ENCODE assay signal across 20 mouse cellular contexts in genomic region chr2:153179126-153179860, GRCm38 (mm10). TPM values are rescaled to one million over a fixed set of nuclear protein-coding genes. Genes with fewer than 3 reads are reported as not detected.
DNase-seq lines count a peak whose midpoint lies in the region; ATAC-seq and TF ChIP-seq lines count a peak whose summit lies in the region.
"Had no signal": no experiment of that assay in that cellular context is flagged by ENCODE, and none has a peak within 500 bp of the region (broad histone marks: within the 10 kb centered on the region; RNA-seq: fewer than 3 reads in every experiment).

No protein-coding gene starts in this region.

- 78% methylated on average over 10 of the region's 10 CpGs for WGBS in intestine, embryonic 15.5 days
- 75% methylated on average over 10 of the region's 10 CpGs for whole genome bisulfite sequencing in intestine, embryonic 16.5 days
- 71% methylated on average over 10 of the region's 10 CpGs for WGBS in intestine, postnatal 0 days
- 93% methylated on average over 9 of the region's 10 CpGs for WGBS in macrophage (ENCODE audit: missing documents)
- 92% methylated on average over 10 of the region's 10 CpGs for WGBS in forebrain, embryonic 12.5 days
- 79% methylated on average over 10 of the region's 10 CpGs for WGBS in stomach, postnatal 0 days

- H3K4me1 ChIP-seq in intestine, embryonic 15.5 days (replicated peaks), result peaks cover 4% of the 10 kb centered on the region; the same call in 1 of the 2 replicates
- peaks cover 4% of the 10 kb centered on the region; the same call in 1 of the 2 replicates for H3K4me1 ChIP-seq in intestine, embryonic 16.5 days (ENCODE audit: control insufficient read depth, insufficient read depth, low read length)
- H3K4me1 ChIP-seq in intestine, postnatal 0 days (replicated peaks; ENCODE audit: control insufficient read depth, insufficient read depth, low read length), result no peaks in the 10 kb centered on the region
- no peaks in the 10 kb centered on the region for H3K4me1 ChIP-seq in forebrain, embryonic 12.5 days
- no peaks in the 10 kb centered on the region for H3K4me1 ChIP-seq in stomach, postnatal 0 days (replicated peaks; ENCODE audit: control insufficient read depth, insufficient read depth)
- H3K4me1 ChIP-seq: embryonic facial prominence, embryonic 15.5 days; heart, embryonic 15.5 days; limb, embryonic 13.5 days; midbrain, embryonic 10.5 days; neural tube, embryonic 13.5 days had no signal

- peaks cover 20% of the 10 kb centered on the region for H3K36me3 ChIP-seq in intestine, embryonic 15.5 days
- peaks cover 4% of the 10 kb centered on the region for H3K36me3 ChIP-seq in intestine, embryonic 16.5 days (ENCODE audit: control insufficient read depth, insufficient read depth, low read length)
- H3K36me3 ChIP-seq in intestine, postnatal 0 days (ENCODE audit: control insufficient read depth, insufficient read depth), result peaks cover 28% of the 10 kb centered on the region
- peaks cover 39% of the 10 kb centered on the region for H3K36me3 ChIP-seq in macrophage (ENCODE audit: inconsistent target)
- H3K36me3 ChIP-seq in forebrain, embryonic 12.5 days (replicated peaks), result peaks cover 41% of the 10 kb centered on the region
- H3K36me3 ChIP-seq in stomach, postnatal 0 days (ENCODE audit: control insufficient read depth, insufficient read depth, low read length), result peaks cover 10% of the 10 kb centered on the region

- TF ChIP-seq CTCF in intestine, postnatal 0 days (IDR thresholded peaks at IDR 0.05; ENCODE audit: low read depth), result no peak
- no peak for TF ChIP-seq CTCF in stomach, postnatal 0 days (IDR thresholded peaks at IDR 0.05; ENCODE audit: low read depth)

- H3K4me3 ChIP-seq in intestine, embryonic 15.5 days (replicated peaks), result no peak overlapping the region
- no peak overlapping the region for H3K4me3 ChIP-seq in intestine, embryonic 16.5 days (ENCODE audit: low read length)
- H3K4me3 ChIP-seq in intestine, postnatal 0 days (ENCODE audit: low read depth, low read length), result no peak overlapping the region
- no peak overlapping the region for H3K4me3 ChIP-seq in macrophage (ENCODE audit: inconsistent target)
- no peak overlapping the region for H3K4me3 ChIP-seq in forebrain, embryonic 12.5 days (replicated peaks)
- H3K4me3 ChIP-seq in stomach, postnatal 0 days (ENCODE audit: low read depth, low read length), result no peak overlapping the region
- H3K4me3 ChIP-seq: embryonic facial prominence, embryonic 15.5 days; gastrocnemius, adult 2 months; heart, embryonic 15.5 days; layer of hippocampus, adult 2 months; limb, embryonic 13.5 days; midbrain, embryonic 10.5 days; neural tube, embryonic 13.5 days had no signal

- no peak overlapping the region for H3K9ac ChIP-seq in intestine, embryonic 15.5 days
- H3K9ac ChIP-seq in intestine, embryonic 16.5 days (ENCODE audit: low read depth, low read length), result no peak overlapping the region
- no peak overlapping the region for H3K9ac ChIP-seq in intestine, postnatal 0 days (ENCODE audit: low read depth, low read length)
- H3K9ac ChIP-seq in forebrain, embryonic 12.5 days, result no peak overlapping the region
- no peak overlapping the region for H3K9ac ChIP-seq in stomach, postnatal 0 days (ENCODE audit: low read length)
- H3K9ac ChIP-seq: embryonic facial prominence, embryonic 15.5 days; heart, embryonic 15.5 days; limb, embryonic 13.5 days; neural tube, embryonic 13.5 days had no signal

- H3K27ac ChIP-seq in intestine, embryonic 15.5 days, result no peak overlapping the region
- H3K27ac ChIP-seq in intestine, embryonic 16.5 days (ENCODE audit: low read length), result no peak overlapping the region
- no peak overlapping the region for H3K27ac ChIP-seq in intestine, postnatal 0 days (ENCODE audit: low read depth, low read length)
- peak overlapping the region; percentile 52 for H3K27ac ChIP-seq in macrophage
- no peak overlapping the region for H3K27ac ChIP-seq in forebrain, embryonic 12.5 days
- no peak overlapping the region for H3K27ac ChIP-seq in stomach, postnatal 0 days (replicated peaks)
- H3K27ac ChIP-seq: embryonic facial prominence, embryonic 15.5 days; gastrocnemius, adult 2 months; heart, embryonic 15.5 days; layer of hippocampus, adult 2 months; limb, embryonic 13.5 days; midbrain, embryonic 10.5 days; neural tube, embryonic 13.5 days had no signal

- H3K27me3 ChIP-seq in intestine, embryonic 15.5 days (replicated peaks), result no peaks in the 10 kb centered on the region
- no peaks in the 10 kb centered on the region for H3K27me3 ChIP-seq in intestine, embryonic 16.5 days (replicated peaks; ENCODE audit: control insufficient read depth, insufficient read depth, low read length)
- H3K27me3 ChIP-seq in intestine, postnatal 0 days (replicated peaks; ENCODE audit: control insufficient read depth, insufficient read depth, low read length), result no peaks in the 10 kb centered on the region
- H3K27me3 ChIP-seq in forebrain, embryonic 12.5 days, result no peaks in the 10 kb centered on the region
- no peaks in the 10 kb centered on the region for H3K27me3 ChIP-seq in stomach, postnatal 0 days (ENCODE audit: control insufficient read depth, insufficient read depth, low read length)
- H3K27me3 ChIP-seq: embryonic facial prominence, embryonic 15.5 days; heart, embryonic 15.5 days; limb, embryonic 13.5 days; neural tube, embryonic 13.5 days; Patski had no signal

- H3K79me2 ChIP-seq in macrophage (ENCODE audit: inconsistent target), result peaks cover 56% of the 10 kb centered on the region

- no peaks in the 10 kb centered on the region for H3K9me3 ChIP-seq in intestine, embryonic 15.5 days
- H3K9me3 ChIP-seq in intestine, embryonic 16.5 days (ENCODE audit: control insufficient read depth, low read length), result no peaks in the 10 kb centered on the region
- no peaks in the 10 kb centered on the region for H3K9me3 ChIP-seq in intestine, postnatal 0 days (ENCODE audit: control insufficient read depth)
- H3K9me3 ChIP-seq in forebrain, embryonic 12.5 days, result no peaks in the 10 kb centered on the region
- H3K9me3 ChIP-seq in stomach, postnatal 0 days (ENCODE audit: control insufficient read depth, low read length), result no peaks in the 10 kb centered on the region
- H3K9me3 ChIP-seq: embryonic facial prominence, embryonic 15.5 days; heart, embryonic 15.5 days; limb, embryonic 13.5 days; midbrain, embryonic 10.5 days; neural tube, embryonic 13.5 days had no signal

- no peak for TF ChIP-seq EP300 in stomach, postnatal 0 days (optimal IDR thresholded peaks at IDR 0.05)

- peak; percentile 23; the same call in 1 of the 2 replicates for ATAC-seq in intestine, embryonic 15.5 days
- ATAC-seq in intestine, embryonic 16.5 days, result no peak
- ATAC-seq in intestine, postnatal 0 days, result peak; percentile 35; the same call in 1 of the 2 replicates
- ATAC-seq in forebrain, embryonic 12.5 days (ENCODE audit: low FRiP score), result no peak
- no peak for ATAC-seq in stomach, postnatal 0 days (ENCODE audit: low FRiP score, low TSS enrichment)
- ATAC-seq: activated CD4-positive, CD25-positive, alpha-beta regulatory T cell, adult 4 months; Patski had no signal

- DNase-seq in right cerebral cortex, adult 18-20 months, result peak; percentile 57
- DNase-seq in right cerebral cortex, postnatal 14 days, result no peak
- no peak for DNase-seq in stomach, postnatal 0 days (ENCODE audit: low spot score)
- DNase-seq: cerebellum, postnatal 14 days; embryo, embryonic 11 days; gastrocnemius, adult 2 months; heart, adult 11 months had no signal

- no peak overlapping the region for H3K4me2 ChIP-seq in intestine, embryonic 15.5 days (replicated peaks)
- H3K4me2 ChIP-seq in intestine, embryonic 16.5 days (ENCODE audit: low read depth, low read length), result no peak overlapping the region
- H3K4me2 ChIP-seq in intestine, postnatal 0 days (replicated peaks; ENCODE audit: low read depth), result no peak overlapping the region
- no peak overlapping the region for H3K4me2 ChIP-seq in forebrain, embryonic 12.5 days
- no peak overlapping the region for H3K4me2 ChIP-seq in stomach, postnatal 0 days (replicated peaks; ENCODE audit: low read depth)
- H3K4me2 ChIP-seq: embryonic facial prominence, embryonic 15.5 days; heart, embryonic 15.5 days; limb, embryonic 13.5 days; neural tube, embryonic 13.5 days had no signal

RNA-seq across cellular contexts. Expression of gene Tm9sf4, which starts 18.2 kb away (rescaled TPM):
- polyA plus RNA-seq in intestine, embryonic 15.5 days (2015; fragmentation: Nextera tagmentation; extraction: Ambion mirVana), result 82.5 and 84.9 TPM in 2 replicates
- 95.8 and 101 TPM in 2 replicates for polyA plus RNA-seq in intestine, embryonic 16.5 days (2015; fragmentation: Nextera tagmentation; extraction: Ambion mirVana)
- polyA plus RNA-seq in intestine, postnatal 0 days (2015; fragmentation: Nextera tagmentation; extraction: Ambion mirVana), result 64.7 and 68.3 TPM in 2 replicates
- 100 to 1,000 TPM; 206 to 532 (median 312) TPM for total RNA-seq in macrophage (2018; cell fraction: chromatin; rRNA removed)
- 100 to 1,000 TPM; 104 to 167 (median 140) TPM for total RNA-seq in macrophage (2018; cell fraction: cytosol; rRNA removed)
- total RNA-seq in macrophage (2018; cell fraction: nucleus; rRNA removed), result 100 to 1,000 TPM; 197 to 420 (median 240) TPM
- polyA plus RNA-seq in macrophage (2018), result 93.5 to 244 TPM (median 125 TPM) in 3 replicates
- polyA plus RNA-seq in forebrain, embryonic 12.5 days (2016; fragmentation: Nextera tagmentation; extraction: Ambion mirVana), result 72.0 and 80.2 TPM in 2 replicates
- polyA plus RNA-seq in stomach, postnatal 0 days (2015; fragmentation: Nextera tagmentation; extraction: Ambion mirVana), result 44.0 and 45.6 TPM in 2 replicates

RNA-seq across cellular contexts. Expression of gene Tspyl3, which starts 45.9 kb away (rescaled TPM):
- 10.3 and 11.4 TPM in 2 replicates for polyA plus RNA-seq in intestine, embryonic 15.5 days (2015; fragmentation: Nextera tagmentation; extraction: Ambion mirVana)
- polyA plus RNA-seq in intestine, embryonic 16.5 days (2015; fragmentation: Nextera tagmentation; extraction: Ambion mirVana), result 10.7 and 11.4 TPM in 2 replicates
- 3.5 and 3.6 TPM in 2 replicates for polyA plus RNA-seq in intestine, postnatal 0 days (2015; fragmentation: Nextera tagmentation; extraction: Ambion mirVana)
- total RNA-seq in macrophage (2018; cell fraction: chromatin; rRNA removed), result 1 to 10 TPM; 2.0 to 8.6 (median 4.8) TPM
- total RNA-seq in macrophage (2018; cell fraction: cytosol; rRNA removed), result 1 to 10 TPM; 3.9 to 7.4 (median 5.7) TPM
- 10 to 100 TPM in 5 of 26 experiments, 1 to 10 TPM in 21; 3.1 to 13.7 (median 7.6) TPM for total RNA-seq in macrophage (2018; cell fraction: nucleus; rRNA removed)
- 3.4 to 5.4 TPM (median 4.4 TPM) in 3 replicates for polyA plus RNA-seq in macrophage (2018)
- 9.5 TPM in 2 replicates for polyA plus RNA-seq in forebrain, embryonic 12.5 days (2016; fragmentation: Nextera tagmentation; extraction: Ambion mirVana)
- polyA plus RNA-seq in stomach, postnatal 0 days (2015; fragmentation: Nextera tagmentation; extraction: Ambion mirVana), result 3.3 and 3.4 TPM in 2 replicates

Comparison
In these comparisons a context has a peak if more than half of its experiments do, and no peak if none do; other contexts are left out.
1. ATAC-seq: peak in intestine, embryonic 15.5 days (single experiment) and intestine, postnatal 0 days (single experiment); none in intestine, embryonic 16.5 days (single experiment), forebrain, embryonic 12.5 days (single experiment) and stomach, postnatal 0 days (single experiment).